Mouse (Mus musculus): ENCODE measurements around the gene Asns.

- TF ChIP-seq CTCF (IDR thresholded peaks at IDR 0.05; ENCODE audit: insufficient read depth, low read length) (no peak), POLR2A (IDR thresholded peaks at IDR 0.05; ENCODE audit: borderline replicate concordance, extremely low read depth, low read depth, low read length) (no peak)
These were observed 21.6 kb downstream of the Asns start for GRCm38 (mm10) chr6:7671429-7671828.

All from lung, adult 2 months (tissue).